Mouse (Mus musculus): Measurements from ENCODE around the gene Oxnad1.

GRCm38 (mm10) chr14:32037661-32038252, 47.4 kb upstream of the Oxnad1 start:
- no peak for TF ChIP-seq POLR2A (IDR thresholded peaks at IDR 0.05; ENCODE audit: low read depth, low read length)
- TF ChIP-seq CTCF (IDR thresholded peaks at IDR 0.05; ENCODE audit: borderline replicate concordance, insufficient read depth, low read length): no peak
